ENCODE assay signal across 22 mouse cellular contexts in the genomic region with DNA sequence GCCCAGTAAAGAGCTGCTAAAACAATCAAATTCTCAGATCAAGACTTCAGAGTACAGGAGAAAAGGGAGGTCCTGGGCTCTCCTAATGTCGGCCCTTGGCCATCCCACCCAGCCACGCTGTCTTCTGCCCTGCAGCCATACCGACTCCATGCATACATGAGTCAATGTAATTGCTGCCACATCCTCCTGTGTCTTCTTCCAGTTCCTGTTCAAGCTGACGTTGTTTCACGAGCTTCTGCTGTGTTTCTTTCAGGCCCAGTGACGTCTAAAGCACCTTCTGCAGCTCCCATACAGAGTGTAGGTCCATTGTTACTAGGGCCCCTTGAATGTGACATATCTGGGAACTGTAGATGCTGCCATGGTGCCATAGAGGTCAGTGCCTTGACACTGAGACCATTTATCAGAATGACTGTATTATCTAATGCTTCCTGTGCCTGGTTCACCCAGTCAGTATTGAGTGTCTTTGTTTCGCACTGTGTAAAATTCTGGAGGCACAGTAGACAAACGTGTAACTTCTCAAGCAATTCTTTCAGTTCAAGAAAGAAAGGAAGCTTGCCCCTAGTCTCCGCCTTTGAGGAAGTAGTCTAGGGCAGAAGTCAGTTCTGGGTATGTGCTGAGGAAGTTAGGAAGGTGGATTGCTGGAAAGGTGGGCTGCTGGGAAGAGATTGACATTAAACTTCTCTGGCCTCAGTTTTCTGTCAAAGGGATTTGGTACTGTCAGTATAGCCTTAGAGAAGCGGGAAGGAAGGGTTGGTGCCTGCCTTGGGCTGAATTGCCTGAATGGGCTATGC.
DNase-seq lines count a peak whose midpoint lies in the region; ATAC-seq and TF ChIP-seq lines count a peak whose summit lies in the region.
"Had no signal": no experiment of that assay in that cellular context is flagged by ENCODE, and none has a peak within 500 bp of the region (broad histone marks: within the 10 kb centered on the region; RNA-seq: fewer than 3 reads in every experiment).

No protein-coding gene starts in this region.

- H3K27ac ChIP-seq in kidney, postnatal 0 days = no peak overlapping the region
- no peak overlapping the region for H3K27ac ChIP-seq in MEL (ENCODE audit: control insufficient read depth, low read depth, low read length)
- no peak overlapping the region for H3K27ac ChIP-seq in hindbrain, embryonic 11.5 days (ENCODE audit: low read depth, low read length)
- H3K27ac ChIP-seq: forebrain, embryonic 13.5 days; hindbrain, embryonic 14.5 days; limb, embryonic 13.5 days; midbrain, embryonic 12.5 days; neural tube, embryonic 13.5 days had no signal

- no peak for TF ChIP-seq CTCF in kidney, postnatal 0 days (IDR thresholded peaks at IDR 0.05; ENCODE audit: low read depth)
- TF ChIP-seq CTCF in MEL (IDR thresholded peaks at IDR 0.05 in 2 of 3, conservative IDR thresholded peaks at IDR 0.05 in 1 of 3; ENCODE audit: control insufficient read depth in 1 of 3, insufficient read depth in 1 of 3, low read depth in 2 of 3, low read length in 3 of 3, poor library complexity in 1 of 3, severe bottlenecking in 1 of 3) = no peak

- no peak for TF ChIP-seq EP300 in MEL (IDR thresholded peaks at IDR 0.05; ENCODE audit: low read depth in 1 of 2, low read length in 2 of 2)

- no peaks in the 10 kb centered on the region for H3K9me3 ChIP-seq in kidney, postnatal 0 days (replicated peaks; ENCODE audit: low read length)
- H3K9me3 ChIP-seq in MEL (replicated peaks; ENCODE audit: insufficient read depth, low read length) = no peaks in the 10 kb centered on the region
- H3K9me3 ChIP-seq in hindbrain, embryonic 11.5 days (ENCODE audit: control insufficient read depth, low read length) = no peaks in the 10 kb centered on the region
- H3K9me3 ChIP-seq: forebrain, embryonic 13.5 days; heart, embryonic 12.5 days; limb, embryonic 13.5 days; midbrain, embryonic 12.5 days; neural tube, embryonic 13.5 days had no signal

- peak; percentile 7 for DNase-seq in kidney, postnatal 0 days (ENCODE audit: low spot score)
- no peak for DNase-seq in kidney, postnatal 25 days
- DNase-seq in MEL (ENCODE audit: low read depth, low spot score) = peak; percentile 17
- peak; percentile 8 for DNase-seq in mesoderm, embryonic 11.5 days (ENCODE audit: low read depth, low spot score)
- DNase-seq in retina, postnatal 1 day = no peak
- no peak for DNase-seq in hindbrain, embryonic 11.5 days (ENCODE audit: low spot score)
- DNase-seq: adrenal gland, postnatal 25 days; cerebellum, adult 18-20 months; cerebellum, postnatal 36 days; gastrocnemius, postnatal 36 days; heart, postnatal 14 days; kidney, adult 9 months; lung, adult 2 months; thymus, adult 18-20 months had no signal

- H3K36me3 ChIP-seq in kidney, postnatal 0 days (ENCODE audit: insufficient read depth, low read length) = peaks cover 6% of the 10 kb centered on the region; the same call in 1 of the 2 replicates
- H3K36me3 ChIP-seq in MEL (ENCODE audit: control insufficient read depth in 1 of 2, insufficient read depth in 2 of 2, low read length in 2 of 2) = peaks cover 0 to 5% of the 10 kb centered on the region in 2 experiments; a peak in 1 of 4 replicates
- no peaks in the 10 kb centered on the region for H3K36me3 ChIP-seq in hindbrain, embryonic 11.5 days (ENCODE audit: control insufficient read depth, insufficient read depth, low read length)
- H3K36me3 ChIP-seq: heart, embryonic 12.5 days had no signal

- no peak overlapping the region for H3K9ac ChIP-seq in kidney, postnatal 0 days (ENCODE audit: low read depth, low read length)
- no peak overlapping the region for H3K9ac ChIP-seq in MEL (ENCODE audit: control insufficient read depth, low read depth, low read length, poor library complexity, severe bottlenecking)
- no peak overlapping the region for H3K9ac ChIP-seq in hindbrain, embryonic 11.5 days (ENCODE audit: low read depth, low read length)
- H3K9ac ChIP-seq: forebrain, embryonic 13.5 days; heart, embryonic 12.5 days; hindbrain, embryonic 14.5 days; limb, embryonic 13.5 days; midbrain, embryonic 12.5 days; neural tube, embryonic 13.5 days had no signal

- WGBS in kidney, postnatal 0 days = 54% methylated on average over 10 of the region's 10 CpGs
- WGBS in hindbrain, embryonic 11.5 days = 77% methylated on average over 10 of the region's 10 CpGs

- TF ChIP-seq RAD21 in MEL (IDR thresholded peaks at IDR 0.05; ENCODE audit: low read depth, low read length) = no peak

- ATAC-seq in kidney, postnatal 0 days (replicated peaks; ENCODE audit: low FRiP score, low read depth) = no peak
- ATAC-seq in common myeloid progenitor, adult 5-6 weeks (replicated peaks; ENCODE audit: low read depth, poor library complexity, severe bottlenecking) = peak; percentile 33
- ATAC-seq in hindbrain, embryonic 11.5 days (ENCODE audit: low FRiP score) = no peak
- ATAC-seq: activated CD4-positive, CD25-positive, alpha-beta regulatory T cell, adult 4 months; forebrain, embryonic 13.5 days had no signal

- H3K4me1 ChIP-seq in kidney, postnatal 0 days (replicated peaks; ENCODE audit: insufficient read depth, low read length) = no peaks in the 10 kb centered on the region
- no peaks in the 10 kb centered on the region for H3K4me1 ChIP-seq in MEL (ENCODE audit: control insufficient read depth in 1 of 2, insufficient read depth in 2 of 2, low read length in 2 of 2)
- no peaks in the 10 kb centered on the region for H3K4me1 ChIP-seq in hindbrain, embryonic 11.5 days (replicated peaks; ENCODE audit: control insufficient read depth, insufficient read depth, low read length)
- H3K4me1 ChIP-seq: forebrain, embryonic 13.5 days; heart, embryonic 12.5 days; limb, embryonic 13.5 days; midbrain, embryonic 12.5 days; neural tube, embryonic 13.5 days had no signal

- H3K4me3 ChIP-seq in kidney, postnatal 0 days (replicated peaks; ENCODE audit: low read depth, low read length) = no peak overlapping the region
- no peak overlapping the region for H3K4me3 ChIP-seq in MEL (ENCODE audit: control insufficient read depth in 1 of 2, insufficient read depth in 1 of 2, low read depth in 2 of 2, low read length in 2 of 2)
- H3K4me3 ChIP-seq in hindbrain, embryonic 11.5 days (ENCODE audit: low read depth, low read length) = no peak overlapping the region
- H3K4me3 ChIP-seq: forebrain, embryonic 13.5 days; heart, embryonic 12.5 days; limb, embryonic 13.5 days; midbrain, embryonic 12.5 days; neural tube, embryonic 13.5 days had no signal

- H3K27me3 ChIP-seq in kidney, postnatal 0 days (ENCODE audit: insufficient read depth, low read length) = no peaks in the 10 kb centered on the region
- H3K27me3 ChIP-seq in MEL (ENCODE audit: control insufficient read depth in 1 of 2, insufficient read depth in 2 of 2, low read length in 2 of 2) = no peaks in the 10 kb centered on the region
- no peaks in the 10 kb centered on the region for H3K27me3 ChIP-seq in hindbrain, embryonic 11.5 days (ENCODE audit: control insufficient read depth, insufficient read depth, low read length)
- H3K27me3 ChIP-seq: forebrain, embryonic 13.5 days; limb, embryonic 13.5 days; midbrain, embryonic 12.5 days; neural tube, embryonic 13.5 days had no signal

- no peaks in the 10 kb centered on the region for H3K79me2 ChIP-seq in MEL (ENCODE audit: control insufficient read depth, insufficient read depth, low read length, poor library complexity)

- H3K4me2 ChIP-seq in kidney, postnatal 0 days (ENCODE audit: low read length) = no peak overlapping the region
- no peak overlapping the region for H3K4me2 ChIP-seq in hindbrain, embryonic 11.5 days (replicated peaks; ENCODE audit: low read depth, low read length)
- H3K4me2 ChIP-seq: forebrain, embryonic 13.5 days; heart, embryonic 12.5 days; hindbrain, embryonic 14.5 days; limb, embryonic 13.5 days; midbrain, embryonic 12.5 days; neural tube, embryonic 13.5 days had no signal

- TF ChIP-seq POLR2A in MEL (IDR thresholded peaks at IDR 0.05; ENCODE audit: control insufficient read depth in 1 of 2, insufficient read depth in 1 of 2, low read depth in 1 of 2, low read length in 2 of 2, poor library complexity in 1 of 2) = no peak

TF ChIP-seq in MEL, 35 proteins besides CTCF, POLR2A, EP300 and RAD21:
- TF ChIP-seq SIN3A (IDR thresholded peaks at IDR 0.05; ENCODE audit: low read length) = no peak
- TF ChIP-seq GABPA (IDR thresholded peaks at IDR 0.05; ENCODE audit: low read depth, low read length) = no peak
- TF ChIP-seq MAZ (IDR thresholded peaks at IDR 0.05; ENCODE audit: low read depth, low read length) = no peak
- no peak for TF ChIP-seq TBP (IDR thresholded peaks at IDR 0.05; ENCODE audit: low read depth, low read length)
- TF ChIP-seq MEF2A (IDR thresholded peaks at IDR 0.05; ENCODE audit: extremely low read depth, insufficient replicate concordance, low read depth, low read length, poor library complexity, severe bottlenecking) = no peak
- no peak for TF ChIP-seq ZKSCAN1 (IDR thresholded peaks at IDR 0.05; ENCODE audit: low read depth, low read length)
- TF ChIP-seq SMC3 (IDR thresholded peaks at IDR 0.05; ENCODE audit: low read depth, low read length) = no peak
- TF ChIP-seq USF2 (IDR thresholded peaks at IDR 0.05; ENCODE audit: borderline replicate concordance in 1 of 2, insufficient read depth in 1 of 2, low read depth in 1 of 2, low read length in 2 of 2) = no peak
- no peak for TF ChIP-seq ZC3H11A (IDR thresholded peaks at IDR 0.05; ENCODE audit: low read depth, low read length)
- TF ChIP-seq POLR2AphosphoS2 (IDR thresholded peaks at IDR 0.05; ENCODE audit: low read length) = no peak
- TF ChIP-seq UBTF (IDR thresholded peaks at IDR 0.05; ENCODE audit: borderline replicate concordance, insufficient read depth, low read depth, low read length) = no peak
- no peak for TF ChIP-seq TAL1 (IDR thresholded peaks at IDR 0.05; ENCODE audit: low read length)
- TF ChIP-seq KAT2A (conservative IDR thresholded peaks at IDR 0.05; ENCODE audit: low read depth, low read length) = no peak

Comparison
In these comparisons a context has a peak if more than half of its experiments do, and no peak if none do; other contexts are left out.
1. DNase-seq: peak in kidney, postnatal 0 days (single experiment), MEL (single experiment) and mesoderm, embryonic 11.5 days (single experiment); none in kidney, postnatal 25 days (0 of 2), retina, postnatal 1 day (single experiment) and hindbrain, embryonic 11.5 days (single experiment).